Mouse (Mus musculus) CH12.LX (cell line): ENCODE data around the gene Atp8a2.

Experiments
- CTCF ChIP-seq, 2 experiments: IDR thresholded peaks in 1 of 2; conservative IDR thresholded peaks in 1 of 2; 2 replicates each; pipeline ENCODE4 v1.5.1; 2011 to 2012; ENCODE audit warnings: low read depth in 2 of 2, low read length in 2 of 2, improper control_type of control experiment in 1 of 2, inconsistent platforms in 1 of 2, mild to moderate bottlenecking in 1 of 2, moderate library complexity in 1 of 2
- E2F4 ChIP-seq: IDR thresholded peaks from 2 replicates; pipeline ENCODE4 v1.6.1; 2011; ENCODE audit warnings: low read depth, low read length, improper control_type of control experiment; ENCODE audit not compliant: insufficient replicate concordance
- EP300 ChIP-seq: IDR thresholded peaks from 2 replicates; pipeline ENCODE4 v1.6.1; 2011; ENCODE audit warnings: low read length, improper control_type of control experiment
- MXI1 ChIP-seq: IDR thresholded peaks from 2 replicates; pipeline ENCODE4 v1.6.1; 2011; ENCODE audit warnings: mild to moderate bottlenecking, low read depth, low read length, improper control_type of control experiment
- USF1 ChIP-seq: IDR thresholded peaks from 2 replicates; pipeline ENCODE4 v1.6.1; 2014; ENCODE audit warnings: low read depth, mild to moderate bottlenecking, inconsistent platforms, low read length, improper control_type of control experiment

DNA sequence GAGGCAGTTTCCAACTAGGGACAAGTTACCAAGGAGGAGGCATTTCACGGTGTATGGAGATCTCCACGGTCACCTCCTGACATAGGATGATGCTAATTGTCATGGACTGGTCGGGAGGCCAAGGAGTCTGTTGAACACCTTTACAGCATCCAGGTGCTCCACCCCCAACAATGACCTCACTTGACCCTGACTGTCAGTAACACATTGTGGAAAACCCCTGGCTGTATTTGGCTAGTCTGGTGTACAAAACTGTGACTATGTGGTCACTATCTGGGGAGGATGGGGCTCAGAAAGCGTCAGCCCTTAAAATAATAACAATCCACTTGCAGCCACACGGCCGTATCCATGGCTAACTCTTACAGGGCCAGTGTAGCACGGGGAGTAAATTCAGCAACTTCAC lies 391.3 kb downstream of the Atp8a2 start:
- TF ChIP-seq E2F4 (no peak), USF1 (no peak), CTCF (conservative IDR thresholded peaks at IDR 0.05 in 1 of 2, IDR thresholded peaks at IDR 0.05 in 1 of 2; ENCODE audit: low read depth in 2 of 2, low read length in 2 of 2) (no peak), EP300 (0 out of 2 replicates have a peak, but pooled peaks have one; percentile 16), MXI1 (no peak)
